Mouse (Mus musculus) myocyte (in vitro differentiated cells): ENCODE data around the gene Gm5108. TPM values are rescaled to one million over a fixed set of nuclear protein-coding genes. Genes with fewer than 3 reads are reported as not detected.

ENCODE experiments used
- H3K27me3 ChIP-seq: one replicate; pipeline ENCODE4 v1.6.1; 2011; ENCODE audit not compliant: control insufficient read depth, insufficient read depth, insufficient read length
- H3K36me3 ChIP-seq: one replicate; pipeline ENCODE4 v1.6.1; 2011; ENCODE audit not compliant: control insufficient read depth, insufficient read depth
- H3K4me2 ChIP-seq: one replicate; pipeline ENCODE4 v1.6.1; 2011; ENCODE audit warnings: low read depth, control low read depth
- H3K4me3 ChIP-seq: one replicate; pipeline ENCODE4 v1.5.1; 2011; ENCODE audit warnings: mild to moderate bottlenecking, control low read depth, moderate library complexity
- H3K79me2 ChIP-seq: one replicate; pipeline ENCODE4 v1.6.1; 2011; ENCODE audit not compliant: control insufficient read depth, insufficient read depth
- H3ac ChIP-seq: one replicate; pipeline ENCODE4 v1.6.1; 2011; ENCODE audit not compliant: control insufficient read depth, insufficient read length
- CEBPB ChIP-seq: IDR thresholded peaks from 2 replicates; pipeline ENCODE4 v1.6.1; 2011; ENCODE audit warnings: mild to moderate bottlenecking, moderate library complexity; ENCODE audit not compliant: poor library complexity, insufficient read depth, severe bottlenecking
- E2F4 ChIP-seq: IDR thresholded peaks from one replicate; pipeline ENCODE4 v1.6.1; 2011; ENCODE audit warnings: mild to moderate bottlenecking, control low read depth, moderate library complexity; ENCODE audit not compliant: insufficient read depth
- MAX ChIP-seq: IDR thresholded peaks from one replicate; pipeline ENCODE4 v1.6.1; 2011; ENCODE audit warnings: low read depth, mild to moderate bottlenecking, control low read depth
- MYOD1 ChIP-seq, 3 experiments: IDR thresholded peaks; one replicate each; pipeline ENCODE4 v1.6.1; 2011; ENCODE audit warnings: control low read depth in 2 of 3, low read depth in 2 of 3, mild to moderate bottlenecking in 2 of 3, moderate library complexity in 1 of 3; ENCODE audit not compliant: insufficient read length in 2 of 3, control insufficient read depth in 1 of 3
- MYOG ChIP-seq, 3 experiments: IDR thresholded peaks; one replicate each; pipeline ENCODE4 v1.6.1; 2011; ENCODE audit warnings: control low read depth in 2 of 3, low read depth in 2 of 3, mild to moderate bottlenecking in 2 of 3; ENCODE audit not compliant: insufficient read length in 2 of 3, control insufficient read depth in 1 of 3, insufficient read depth in 1 of 3
- POLR2A ChIP-seq: IDR thresholded peaks from one replicate; pipeline ENCODE4 v1.6.1; 2011; ENCODE audit warnings: low read depth, mild to moderate bottlenecking, control low read depth, moderate library complexity; ENCODE audit not compliant: insufficient read length
- POLR2AphosphoS2 ChIP-seq: IDR thresholded peaks from one replicate; pipeline ENCODE4 v1.6.1; 2011; ENCODE audit warnings: low read depth, control low read depth; ENCODE audit not compliant: insufficient read length
- REST ChIP-seq: IDR thresholded peaks from one replicate; pipeline ENCODE4 v1.6.1; 2011; ENCODE audit warnings: mild to moderate bottlenecking, control low read depth, moderate library complexity; ENCODE audit not compliant: insufficient read depth, insufficient read length
- SRF ChIP-seq: IDR thresholded peaks from one replicate; pipeline ENCODE4 v1.6.1; 2011; ENCODE audit warnings: low read depth; ENCODE audit not compliant: control insufficient read depth, insufficient read length
- TCF12 ChIP-seq: IDR thresholded peaks from one replicate; pipeline ENCODE4 v1.6.1; 2011; ENCODE audit warnings: mild to moderate bottlenecking, control low read depth; ENCODE audit not compliant: poor library complexity, insufficient read depth, severe bottlenecking
- TCF3 ChIP-seq: IDR thresholded peaks from one replicate; pipeline ENCODE4 v1.6.1; 2011; ENCODE audit warnings: low read depth, control low read depth; ENCODE audit not compliant: insufficient read length
- USF1 ChIP-seq: IDR thresholded peaks from one replicate; pipeline ENCODE4 v1.6.1; 2011; ENCODE audit warnings: low read depth, mild to moderate bottlenecking, control low read depth, moderate library complexity
- polyA plus RNA-seq: library from polyadenylated mRNA; unstranded; fragments of >200 nt; fragmentation: generic; extraction: Trizol; gene quantifications from one replicate; pipeline ENCODE4 v1.2.1, GENCODE M21; 2012; ENCODE audit warnings: missing spikeins

Gene Gm5108
- polyA plus RNA-seq, 1 experiment, result not detected

GRCm38 (mm10) chr5:67943199-67943598 is 1.7 kb downstream of the Gm5108 start:
- Histone ChIP-seq H3K4me2 (no peak overlapping the region), H3ac (no peak overlapping the region), H3K27me3 (no peaks in the 10 kb centered on the region), H3K36me3 (no peaks in the 10 kb centered on the region), H3K4me3 (no peak overlapping the region), H3K79me2 (no peaks in the 10 kb centered on the region)
- TF ChIP-seq MYOD1 (IDR thresholded peaks at IDR 0.05; ENCODE audit: control insufficient read depth in 1 of 3, insufficient read length in 2 of 3, low read depth in 2 of 3) (no peak), TCF3 (no peak), POLR2AphosphoS2 (no peak), USF1 (no peak), E2F4 (no peak), SRF (no peak), REST (no peak), POLR2A (no peak), MYOG (IDR thresholded peaks at IDR 0.05; ENCODE audit: control insufficient read depth in 1 of 3, insufficient read depth in 1 of 3, insufficient read length in 2 of 3, low read depth in 2 of 3) (no peak)

DNA sequence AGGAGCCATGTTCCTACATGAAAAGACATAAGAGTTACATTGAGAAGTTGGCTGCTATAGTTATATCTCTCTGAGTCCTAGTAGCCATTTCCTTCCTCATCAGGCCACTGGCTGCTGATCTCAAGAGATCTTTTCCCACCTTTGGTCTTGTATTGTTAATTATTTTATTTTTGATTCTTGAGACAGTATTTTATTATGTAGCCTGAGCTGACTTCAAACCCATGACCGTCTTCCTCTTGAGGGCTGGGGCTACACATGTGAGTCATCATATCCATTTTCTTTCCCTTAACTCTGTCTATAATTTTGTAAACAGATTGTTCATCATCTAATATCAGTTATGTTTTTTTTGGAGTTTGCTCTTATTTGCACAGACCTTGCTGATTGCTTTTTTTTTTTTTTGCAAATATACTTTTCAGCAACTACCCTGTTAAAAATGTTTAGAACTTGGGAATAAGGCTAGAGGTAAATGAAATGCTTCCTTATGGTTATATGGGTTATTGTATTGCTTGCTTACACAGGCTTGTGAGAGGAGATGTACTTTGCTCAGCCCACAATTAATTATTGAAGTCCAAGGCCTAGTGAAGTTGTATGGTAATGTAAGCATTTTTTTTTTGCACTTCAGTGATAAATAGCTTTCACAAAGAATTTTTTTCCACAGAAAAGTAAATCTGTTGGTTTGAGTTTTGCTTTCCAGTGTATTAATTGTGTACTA is 2.8 kb downstream of the Gm5108 start:
- Histone ChIP-seq H3K4me2 (no peak overlapping the region), H3ac (no peak overlapping the region), H3K36me3 (no peaks in the 10 kb centered on the region), H3K27me3 (no peaks in the 10 kb centered on the region), H3K79me2 (no peaks in the 10 kb centered on the region), H3K4me3 (no peak overlapping the region)
- TF ChIP-seq TCF3, result no peak
- TF ChIP-seq TCF12, result no peak
- no peak for TF ChIP-seq MAX
- no peak for TF ChIP-seq REST
- no peak for TF ChIP-seq MYOD1 (IDR thresholded peaks at IDR 0.05; ENCODE audit: control insufficient read depth in 1 of 3, insufficient read length in 2 of 3, low read depth in 2 of 3)
- TF ChIP-seq E2F4, result no peak
- no peak for TF ChIP-seq MYOG (IDR thresholded peaks at IDR 0.05; ENCODE audit: control insufficient read depth in 1 of 3, insufficient read depth in 1 of 3, insufficient read length in 2 of 3, low read depth in 2 of 3)
- no peak for TF ChIP-seq POLR2A

DNA sequence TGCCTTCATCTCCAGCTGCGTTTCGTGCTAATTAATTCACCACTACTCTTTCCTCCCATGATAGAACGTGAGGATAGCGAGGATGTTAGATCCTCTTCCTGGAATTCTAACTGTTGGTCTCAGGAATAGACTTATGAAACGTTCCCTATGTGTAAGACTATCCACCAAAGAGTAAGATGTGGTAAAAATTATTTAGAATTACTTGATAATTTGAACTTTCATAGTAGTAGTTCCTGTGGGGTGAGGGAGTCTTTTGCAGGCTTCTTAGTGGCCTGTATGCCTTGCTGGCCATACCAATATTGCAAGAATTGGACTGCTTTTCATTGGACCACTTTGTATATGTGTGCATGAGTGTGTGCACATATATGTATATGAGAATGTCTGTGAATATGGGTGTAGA is 4.9 kb downstream of the Gm5108 start, which contains the start of gene Gm21905:
Gene Gm21905 (minus strand): TSS at position 101 of the 400 bp plus-strand sequence.
- Histone ChIP-seq H3K4me2 (no peak within 1 kb of the TSS), H3K79me2 (no peaks in the 10 kb centered on the region), H3K36me3 (no peaks in the 10 kb centered on the region), H3K4me3 (no peak within 1 kb of the TSS), H3K27me3 (no peaks in the 10 kb centered on the region), H3ac (no peak within 1 kb of the TSS)
- TF ChIP-seq MAX, result no peak
- TF ChIP-seq CEBPB, result no peak
- no peak for TF ChIP-seq MYOG (IDR thresholded peaks at IDR 0.05; ENCODE audit: control insufficient read depth in 1 of 3, insufficient read depth in 1 of 3, insufficient read length in 2 of 3, low read depth in 2 of 3)
- no peak for TF ChIP-seq SRF
- no peak for TF ChIP-seq TCF12
- no peak for TF ChIP-seq REST
- no peak for TF ChIP-seq POLR2AphosphoS2
- no peak for TF ChIP-seq USF1
- TF ChIP-seq POLR2A, result no peak
- TF ChIP-seq MYOD1 (IDR thresholded peaks at IDR 0.05; ENCODE audit: control insufficient read depth in 1 of 3, insufficient read length in 2 of 3, low read depth in 2 of 3), result no peak
- TF ChIP-seq E2F4, result no peak
- TF ChIP-seq TCF3, result no peak

DNA sequence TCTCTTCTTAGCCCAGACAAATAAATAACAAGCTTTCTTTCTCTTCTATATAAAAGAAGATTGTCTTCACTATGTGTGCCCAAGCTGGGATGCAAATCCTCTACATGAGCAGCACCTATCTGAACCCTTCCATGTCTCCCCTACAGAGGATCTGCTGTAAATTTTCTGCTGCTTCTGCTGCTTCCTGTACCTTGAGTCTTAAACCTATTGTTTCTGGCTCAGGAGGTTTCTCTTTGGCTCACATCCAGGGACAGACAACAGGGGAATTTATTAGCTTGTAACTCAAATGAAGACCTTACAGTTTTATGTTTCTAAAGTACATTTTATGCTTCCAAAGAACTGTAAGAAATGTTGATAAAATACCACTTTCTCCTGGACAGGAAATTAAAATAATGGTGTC is 5.5 kb downstream of the Gm5108 start:
- no peak for TF ChIP-seq USF1
- no peaks in the 10 kb centered on the region for H3K27me3 ChIP-seq
- no peaks in the 10 kb centered on the region for H3K36me3 ChIP-seq
- no peak overlapping the region for H3K4me2 ChIP-seq
- no peak overlapping the region for H3ac ChIP-seq
- H3K79me2 ChIP-seq, result no peaks in the 10 kb centered on the region
- no peak overlapping the region for H3K4me3 ChIP-seq

DNA sequence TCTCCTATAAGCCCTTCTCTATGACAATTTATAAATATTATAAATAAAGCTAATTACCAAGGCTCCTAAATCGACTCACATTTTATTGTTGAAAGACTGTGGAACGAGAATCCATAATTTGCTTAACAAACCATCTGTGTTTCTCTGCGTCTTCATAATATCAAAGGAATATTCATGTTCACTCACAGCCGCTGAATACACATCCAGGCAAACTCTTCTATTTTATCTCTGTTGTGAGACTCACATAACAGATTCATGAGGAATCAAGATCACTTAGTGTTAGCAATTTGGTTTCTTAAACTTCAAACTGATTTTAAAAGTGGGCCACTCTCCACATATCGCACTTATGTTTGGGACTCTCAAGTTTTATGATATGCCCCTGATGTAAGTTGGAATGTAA is 6.6 kb downstream of the Gm5108 start:
- Histone ChIP-seq H3ac (no peak overlapping the region), H3K36me3 (no peaks in the 10 kb centered on the region), H3K4me3 (no peak overlapping the region), H3K27me3 (no peaks in the 10 kb centered on the region), H3K4me2 (no peak overlapping the region), H3K79me2 (no peaks in the 10 kb centered on the region)
- no peak for TF ChIP-seq TCF3
- no peak for TF ChIP-seq MYOD1 (IDR thresholded peaks at IDR 0.05; ENCODE audit: control insufficient read depth in 1 of 3, insufficient read length in 2 of 3, low read depth in 2 of 3)
- TF ChIP-seq SRF, result no peak
- no peak for TF ChIP-seq POLR2A
- TF ChIP-seq MYOG (IDR thresholded peaks at IDR 0.05; ENCODE audit: control insufficient read depth in 1 of 3, insufficient read depth in 1 of 3, insufficient read length in 2 of 3, low read depth in 2 of 3), result no peak
- no peak for TF ChIP-seq TCF12
- TF ChIP-seq REST, result no peak
- TF ChIP-seq USF1, result no peak
